Mouse (Mus musculus) testis, adult 2 months (tissue): ENCODE measurements around the gene E2f4.

Experiments used
- CTCF ChIP-seq: fragments of 200-500 bp; IDR thresholded peaks from 2 replicates; pipeline ENCODE4 v1.5.1; 2012; ENCODE audit warnings: low read depth, mild to moderate bottlenecking, inconsistent platforms, low read length, moderate library complexity; ENCODE audit not compliant: control insufficient read depth, insufficient read depth, insufficient replicate concordance
- POLR2A ChIP-seq: fragments of 200-500 bp; IDR thresholded peaks from 2 replicates; pipeline ENCODE4 v1.6.1; 2012; ENCODE audit warnings: low read depth, mild to moderate bottlenecking, inconsistent platforms, low read length, moderate library complexity; ENCODE audit not compliant: control insufficient read depth

DNA sequence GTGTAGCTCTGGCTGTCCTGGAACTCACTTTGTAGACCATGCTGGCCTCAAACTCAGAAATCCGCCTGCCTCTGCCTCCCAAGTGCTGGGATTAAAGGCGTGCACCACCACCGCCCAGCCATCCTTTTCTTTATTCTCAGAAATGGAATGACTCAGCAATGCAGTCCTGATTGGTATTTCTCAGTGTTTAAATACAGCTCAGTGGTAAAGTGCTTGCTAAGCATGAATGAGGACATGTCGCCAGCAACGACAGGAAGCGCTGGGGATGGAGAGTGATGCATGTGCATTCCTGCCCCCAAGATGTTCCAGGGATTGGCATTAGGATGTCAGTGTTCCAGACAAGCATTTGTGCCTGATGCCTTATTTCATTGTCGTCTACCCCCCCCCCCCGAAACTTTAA is 5.9 kb downstream of the E2f4 start:
- TF ChIP-seq CTCF (no peak), POLR2A (no peak)
